Mouse (Mus musculus) heart, embryonic 12.5 days (tissue): ENCODE measurements around the gene Brca2. TPM values are rescaled to one million over a fixed set of nuclear protein-coding genes. Genes with fewer than 3 reads are reported as not detected.
"Not testable (repeated sequence)": the region's sequence is repeated elsewhere in the genome, so short reads cannot be mapped to it uniquely, and the experiment has no call there.

Experiments used
- ATAC-seq: fragments of 200-750 bp; cut with Nextera tagmentation; 2 replicates; pipeline ENCODE4 v1.8.0; 2017; ENCODE audit warnings: moderate TSS enrichment, moderate library complexity; ENCODE audit not compliant: insufficient number of reproducible peaks, low FRiP score
- H3K27ac ChIP-seq: fragments of 300-500 bp; sonication (generic); 2 replicates; pipeline ENCODE4 v1.5.1; 2016; ENCODE audit warnings: mild to moderate bottlenecking, moderate library complexity; ENCODE audit not compliant: poor library complexity, severe bottlenecking
- H3K27me3 ChIP-seq: fragments of 300-500 bp; sonication (generic); replicated peaks from 2 replicates; pipeline ENCODE4 v1.6.1; 2016; ENCODE audit warnings: mild to moderate bottlenecking, moderate library complexity
- H3K36me3 ChIP-seq: fragments of 300-500 bp; sonication (generic); 2 replicates; pipeline ENCODE4 v1.6.1; 2016; ENCODE audit warnings: mild to moderate bottlenecking, moderate library complexity
- H3K4me1 ChIP-seq: fragments of 300-500 bp; sonication (generic); replicated peaks from 2 replicates; pipeline ENCODE4 v1.6.1; 2016; ENCODE audit warnings: mild to moderate bottlenecking
- H3K4me2 ChIP-seq: fragments of 300-500 bp; sonication (generic); 2 replicates; pipeline ENCODE4 v1.6.1; 2016; ENCODE audit warnings: mild to moderate bottlenecking, moderate library complexity
- H3K4me3 ChIP-seq: fragments of 300-500 bp; sonication (generic); 2 replicates; pipeline ENCODE4 v1.5.1; 2016; ENCODE audit warnings: mild to moderate bottlenecking
- H3K9ac ChIP-seq: fragments of 300-500 bp; sonication (generic); 2 replicates; pipeline ENCODE4 v1.6.1; 2016; ENCODE audit warnings: mild to moderate bottlenecking, moderate library complexity
- H3K9me3 ChIP-seq: fragments of 300-500 bp; sonication (generic); replicated peaks from 2 replicates; pipeline ENCODE4 v1.6.1; 2016; ENCODE audit warnings: mild to moderate bottlenecking, moderate library complexity
- WGBS: fragments of 180-500 bp; shearing (Covaris S2); methylation state at CpG from one replicate; pipeline ENCODE4 v1.1.7; 2016; 5-methylcytosine and 5-hydroxymethylcytosine counted together
- polyA plus RNA-seq: library from polyadenylated mRNA; unstranded; fragments of >200 nt; fragmentation: Nextera tagmentation; extraction: Ambion mirVana; gene quantifications from 2 replicates; pipeline ENCODE4 v1.2.1, GENCODE M21; 2016

The Brca2 gene
- polyA plus RNA-seq: 15.9 and 21.8 TPM in 2 replicates

GRCm38 (mm10) chr5:150521937-150522866, at the start of gene Brca2:
TSS of gene Brca2 (plus strand) at chr5:150522630.
- Histone ChIP-seq H3K36me3 (0 out of 2 replicates have a peak, but pooled peaks cover 4% of the 10 kb centered on the region), H3K4me3 (peak within 1 kb of the TSS; percentile 85), H3K9ac (peak within 1 kb of the TSS; percentile 86), H3K4me1 (peaks cover 11% of the 10 kb centered on the region), H3K4me2 (peak within 1 kb of the TSS; percentile 75), H3K9me3 (no peaks in the 10 kb centered on the region), H3K27me3 (no peaks in the 10 kb centered on the region; the same call in 1 of the 2 replicates), H3K27ac (peak within 1 kb of the TSS; percentile 57; the same call in 1 of the 2 replicates)
- WGBS: 6% methylated on average over 62 of the region's 63 CpGs
- peak; percentile 95 for ATAC-seq

DNA sequence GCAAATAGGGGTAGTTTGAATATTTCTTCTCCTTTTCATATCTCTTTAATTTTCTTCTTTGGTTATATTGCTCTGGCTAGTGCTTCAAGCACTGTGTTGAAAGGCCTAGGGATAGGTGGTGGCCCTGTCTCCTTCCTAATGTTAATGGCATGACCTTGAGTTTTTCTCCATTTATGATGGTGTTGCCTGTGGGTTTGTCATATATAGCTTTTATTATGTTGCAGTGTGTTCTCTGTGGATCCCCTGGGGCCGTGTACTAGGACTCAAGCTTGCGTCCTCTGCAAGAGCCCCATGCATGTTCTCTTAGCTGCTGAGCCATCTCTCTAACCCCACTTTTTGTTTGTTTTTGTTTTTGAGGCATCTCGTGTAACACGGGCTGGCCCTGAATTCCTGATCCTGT, 45.1 kb upstream of the Brca2 start:
- ATAC-seq: no peak
- Histone ChIP-seq H3K9me3 (peaks cover 7% of the 10 kb centered on the region; the same call in 1 of the 2 replicates), H3K36me3 (peaks cover 65% of the 10 kb centered on the region), H3K4me2 (no peak overlapping the region), H3K9ac (no peak overlapping the region), H3K27me3 (no peaks in the 10 kb centered on the region), H3K4me3 (no peak overlapping the region), H3K27ac (peak overlapping the region; percentile 55; the same call in 1 of the 2 replicates), H3K4me1 (no peaks in the 10 kb centered on the region)
- 70% methylated on average over 4 of the region's 4 CpGs for WGBS

GRCm38 (mm10) chr5:150478612-150479011, 43.8 kb upstream of the Brca2 start:
- ATAC-seq: peak; percentile 80
- H3K27ac ChIP-seq: peak overlapping the region; percentile 68
- 50% methylated on average over 4 of the region's 4 CpGs for WGBS

DNA sequence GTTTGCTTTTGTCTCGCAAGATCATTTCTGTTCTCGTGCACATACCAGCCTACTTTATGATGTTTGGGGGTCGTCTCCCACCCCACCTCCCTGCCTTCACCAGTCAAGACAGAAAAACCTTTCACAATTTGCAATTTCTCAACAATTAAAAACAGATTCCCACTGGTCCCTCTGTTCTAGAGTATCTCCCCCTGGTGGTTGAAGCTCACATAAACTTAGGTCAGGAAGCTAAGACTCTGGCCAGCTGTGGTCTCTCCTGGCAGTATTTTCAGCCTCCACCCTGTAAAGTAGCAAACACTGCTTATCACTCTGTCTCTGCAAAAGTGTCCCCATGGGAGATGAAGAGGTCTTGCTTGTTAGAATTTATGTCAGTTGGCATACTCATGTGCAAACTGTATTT, 37.2 kb upstream of the Brca2 start:
- Histone ChIP-seq H3K36me3 (peaks cover 59% of the 10 kb centered on the region), H3K4me3 (no peak overlapping the region), H3K4me2 (no peak overlapping the region), H3K4me1 (no peaks in the 10 kb centered on the region), H3K9ac (no peak overlapping the region), H3K27ac (no peak overlapping the region), H3K9me3 (no peaks in the 10 kb centered on the region), H3K27me3 (no peaks in the 10 kb centered on the region)
- WGBS: 60% methylated on average over 3 of the region's 3 CpGs
- ATAC-seq: peak; percentile 48; the same call in 1 of the 2 replicates

More at GRCm38 (mm10) chr5:150478612-150479011, 43.8 kb upstream of the Brca2 start:
- Histone ChIP-seq H3K9ac (no peak overlapping the region), H3K4me2 (no peak overlapping the region), H3K4me3 (no peak overlapping the region), H3K27me3 (no peaks in the 10 kb centered on the region), H3K36me3 (peaks cover 65% of the 10 kb centered on the region), H3K4me1 (no peaks in the 10 kb centered on the region), H3K9me3 (0 out of 2 replicates have a peak, but pooled peaks cover 3% of the 10 kb centered on the region)

DNA sequence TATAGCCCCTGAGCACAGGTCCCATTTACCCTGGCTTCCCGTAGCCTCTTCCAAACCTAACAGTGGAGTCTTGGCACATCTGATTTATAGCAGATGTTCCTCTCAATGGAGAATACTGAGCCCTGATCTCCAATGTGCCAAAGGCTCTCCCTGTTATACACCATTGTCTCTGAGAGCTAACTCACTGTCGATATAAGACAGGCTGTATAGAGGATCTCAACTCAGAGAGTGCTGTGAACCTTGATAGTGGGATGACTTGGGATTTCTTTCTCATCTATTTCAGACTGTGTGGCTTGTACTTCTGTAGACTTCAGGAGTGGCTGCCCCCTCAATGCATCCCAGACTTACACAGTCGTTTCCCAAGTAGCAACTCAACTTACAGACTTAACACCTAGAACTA, 32.1 kb upstream of the Brca2 start:
- Histone ChIP-seq H3K4me1 (no peaks in the 10 kb centered on the region), H3K9ac (no peak overlapping the region), H3K9me3 (no peaks in the 10 kb centered on the region), H3K27me3 (no peaks in the 10 kb centered on the region), H3K36me3 (peaks cover 41% of the 10 kb centered on the region), H3K27ac (no peak overlapping the region), H3K4me3 (no peak overlapping the region), H3K4me2 (no peak overlapping the region)
- ATAC-seq: no peak
- 84% methylated on average over 3 of the region's 3 CpGs for WGBS

GRCm38 (mm10) chr5:150490821-150491220, 31.6 kb upstream of the Brca2 start:
- H3K9ac ChIP-seq: no peak overlapping the region
- H3K4me1 ChIP-seq: no peaks in the 10 kb centered on the region
- H3K36me3 ChIP-seq: peaks cover 46% of the 10 kb centered on the region
- no peak overlapping the region for H3K4me2 ChIP-seq
- no peak for ATAC-seq
- no peak overlapping the region for H3K27ac ChIP-seq
- 69% methylated on average over 8 of the region's 8 CpGs for WGBS
- no peaks in the 10 kb centered on the region for H3K27me3 ChIP-seq
- H3K9me3 ChIP-seq: no peaks in the 10 kb centered on the region
- no peak overlapping the region for H3K4me3 ChIP-seq

- 79% methylated on average over 4 of the region's 4 CpGs for WGBS
- H3K27me3 ChIP-seq, H3K9me3 ChIP-seq, H3K27ac ChIP-seq, H3K4me2 ChIP-seq, H3K9ac ChIP-seq, H3K4me1 ChIP-seq, ATAC-seq, H3K4me3 ChIP-seq: not testable (repeated sequence)
- H3K36me3 ChIP-seq: peaks cover 53% of the 10 kb centered on the region
Measured at GRCm38 (mm10) chr5:150491573-150492173, 30.8 kb upstream of the Brca2 start.

DNA sequence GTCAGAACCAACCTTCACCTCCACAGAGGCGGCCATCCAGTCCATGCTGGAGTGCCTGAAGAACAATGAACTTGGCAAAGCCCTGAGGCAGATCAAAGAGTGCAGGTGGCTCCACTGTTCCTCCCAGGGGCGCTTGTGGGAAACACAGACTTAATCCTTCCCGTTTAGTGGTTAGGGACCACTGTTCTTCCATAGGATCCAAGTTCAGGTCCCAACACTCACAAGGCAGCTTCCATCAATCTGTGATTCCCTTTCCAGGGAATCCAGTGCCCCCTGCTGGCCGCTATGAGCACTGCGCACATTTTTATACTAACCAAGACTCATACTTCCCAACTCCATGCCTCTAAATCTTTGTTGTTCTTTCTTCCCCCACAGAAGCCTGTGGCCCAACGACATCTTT, 26.6 kb upstream of the Brca2 start:
- WGBS: 40% methylated on average over 6 of the region's 6 CpGs
- no peak overlapping the region for H3K4me2 ChIP-seq

GRCm38 (mm10) chr5:150510451-150511225, 11.8 kb upstream of the Brca2 start:
- Histone ChIP-seq H3K9ac (no peak overlapping the region), H3K9me3 (no peaks in the 10 kb centered on the region; the same call in 1 of the 2 replicates), H3K36me3 (no peaks in the 10 kb centered on the region), H3K4me2 (no peak overlapping the region), H3K27me3 (no peaks in the 10 kb centered on the region), H3K4me3 (no peak overlapping the region), H3K4me1 (no peaks in the 10 kb centered on the region), H3K27ac (no peak overlapping the region)
- no peak for ATAC-seq
- WGBS: 73% methylated on average over 6 of the region's 6 CpGs

More for the DNA sequence above, 26.6 kb upstream of the Brca2 start:
- no peak for ATAC-seq
- no peak overlapping the region for H3K9ac ChIP-seq
- H3K36me3 ChIP-seq: peaks cover 47% of the 10 kb centered on the region
- no peak overlapping the region for H3K4me3 ChIP-seq
- no peaks in the 10 kb centered on the region for H3K4me1 ChIP-seq
- no peaks in the 10 kb centered on the region for H3K9me3 ChIP-seq
- no peaks in the 10 kb centered on the region for H3K27me3 ChIP-seq
- no peak overlapping the region for H3K27ac ChIP-seq

GRCm38 (mm10) chr5:150513264-150513663, 9.2 kb upstream of the Brca2 start:
- Histone ChIP-seq H3K9me3 (no peaks in the 10 kb centered on the region; the same call in 1 of the 2 replicates), H3K4me3 (no peak overlapping the region), H3K27me3 (no peaks in the 10 kb centered on the region; the same call in 1 of the 2 replicates), H3K36me3 (no peaks in the 10 kb centered on the region), H3K4me1 (no peaks in the 10 kb centered on the region), H3K27ac (no peak overlapping the region), H3K4me2 (no peak overlapping the region), H3K9ac (no peak overlapping the region)
- WGBS: 68% methylated on average over 4 of the region's 4 CpGs
- no peak for ATAC-seq
